Mouse (Mus musculus): ENCODE data around the gene Grb10. TPM values are rescaled to one million over a fixed set of nuclear protein-coding genes. Genes with fewer than 3 reads are reported as not detected.

The Grb10 gene
- total and polyA plus RNA-seq, 2 experiments from 2014 or later = 43.9 to 94.0 TPM

DNA sequence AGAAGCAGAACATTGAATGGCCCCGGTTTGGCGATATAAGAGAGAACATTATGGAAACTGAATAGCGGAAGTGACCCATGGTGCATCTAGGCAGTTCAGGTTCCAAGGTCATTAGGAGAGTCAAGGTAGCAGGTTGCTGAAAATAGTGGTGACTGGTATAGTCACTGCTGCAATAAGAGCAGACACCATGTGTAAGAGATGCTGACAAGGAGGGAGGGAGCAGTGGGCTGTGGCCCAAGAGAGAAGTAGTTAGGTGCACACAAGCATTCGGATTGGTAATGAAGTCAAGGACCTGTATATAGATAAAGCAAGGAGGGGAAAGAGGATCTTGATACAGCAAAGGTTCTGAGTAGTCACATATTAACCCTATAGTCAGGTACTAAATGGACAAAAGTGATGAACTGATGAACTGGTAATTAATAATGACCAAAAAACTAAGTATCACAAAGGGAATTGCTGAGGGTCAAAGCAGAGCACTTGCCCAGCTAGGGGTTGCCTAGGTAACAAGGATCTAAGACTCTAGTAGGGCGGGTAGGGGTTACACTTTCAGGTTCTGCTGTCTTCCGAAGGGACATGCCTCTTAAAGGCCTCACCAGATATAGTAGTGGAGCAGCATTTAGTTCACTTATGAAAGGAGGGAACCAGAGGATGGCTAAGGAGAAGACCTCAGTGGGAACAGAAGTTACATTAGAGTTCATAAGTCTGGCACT, 65.9 kb downstream of the Grb10 start:
- ATAC-seq (ENCODE audit: low FRiP score) = no peak

DNA sequence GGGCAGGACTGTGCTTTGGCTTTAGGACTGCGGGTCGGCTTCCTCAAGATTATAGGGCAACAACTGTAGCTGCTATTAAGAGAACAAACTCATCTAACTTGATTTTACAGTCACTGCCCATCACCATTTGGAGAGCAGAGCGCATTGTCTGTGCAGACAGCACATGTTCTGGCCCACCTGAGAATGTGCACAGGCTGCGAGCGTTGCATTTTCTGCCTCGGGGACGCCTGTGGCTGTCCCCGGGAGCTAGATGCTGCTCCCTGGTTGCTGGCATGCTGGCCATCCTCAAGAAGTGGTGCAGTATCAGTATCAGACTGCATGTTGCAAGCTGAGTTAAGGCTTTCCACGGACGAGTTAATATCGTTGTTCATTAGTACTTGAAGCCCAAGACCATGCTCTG, 68.2 kb downstream of the Grb10 start:
- H3K4me1 ChIP-seq (ENCODE audit: insufficient read depth, low read length) = no peaks in the 10 kb centered on the region
- WGBS = 96% methylated on average over 11 of the region's 11 CpGs
- DNase-seq (ENCODE audit: low spot score) (no peak), ATAC-seq (ENCODE audit: low FRiP score) (no peak)
- no peaks in the 10 kb centered on the region for H3K9me3 ChIP-seq (ENCODE audit: low read length)
- no peak overlapping the region for H3K9ac ChIP-seq (replicated peaks; ENCODE audit: low read length, poor library complexity, severe bottlenecking)
- H3K36me3 ChIP-seq (ENCODE audit: insufficient read depth, low read length) = no peaks in the 10 kb centered on the region
- no peak overlapping the region for H3K4me2 ChIP-seq (ENCODE audit: low read depth, low read length, poor library complexity, severe bottlenecking)
- no peak overlapping the region for H3K27ac ChIP-seq (ENCODE audit: low read depth, low read length)
- no peaks in the 10 kb centered on the region for H3K27me3 ChIP-seq (ENCODE audit: insufficient read depth, low read length)
- TF ChIP-seq CTCF (IDR thresholded peaks at IDR 0.05) = no peak
- H3K4me3 ChIP-seq (ENCODE audit: low read depth, low read length) = no peak overlapping the region

More for the DNA sequence above, 65.9 kb downstream of the Grb10 start:
- WGBS = 80% methylated on average over 6 of the region's 6 CpGs
- H3K27me3 ChIP-seq (ENCODE audit: insufficient read depth, low read length) = 0 out of 2 replicates have a peak, but pooled peaks cover 3% of the 10 kb centered on the region
- H3K27ac ChIP-seq (ENCODE audit: low read depth, low read length) = no peak overlapping the region
- no peak overlapping the region for H3K9ac ChIP-seq (replicated peaks; ENCODE audit: low read length, poor library complexity, severe bottlenecking)
- no peak overlapping the region for H3K4me3 ChIP-seq (ENCODE audit: low read depth, low read length)
- H3K9me3 ChIP-seq (ENCODE audit: low read length) = no peaks in the 10 kb centered on the region
- DNase-seq (ENCODE audit: low spot score) = no peak
- H3K36me3 ChIP-seq (ENCODE audit: insufficient read depth, low read length) = no peaks in the 10 kb centered on the region
- no peak overlapping the region for H3K4me2 ChIP-seq (ENCODE audit: low read depth, low read length, poor library complexity, severe bottlenecking)
- no peak for TF ChIP-seq CTCF (IDR thresholded peaks at IDR 0.05)
- no peaks in the 10 kb centered on the region for H3K4me1 ChIP-seq (ENCODE audit: insufficient read depth, low read length)

GRCm38 (mm10) chr11:11968830-11969229, 69.7 kb downstream of the Grb10 start:
- 32% methylated on average over 6 of the region's 6 CpGs for WGBS
- H3K4me2 ChIP-seq (ENCODE audit: low read depth, low read length, poor library complexity, severe bottlenecking) = no peak overlapping the region
- H3K27ac ChIP-seq (ENCODE audit: low read depth, low read length) = no peak overlapping the region
- H3K4me1 ChIP-seq (ENCODE audit: insufficient read depth, low read length) = no peaks in the 10 kb centered on the region
- no peak for TF ChIP-seq CTCF (IDR thresholded peaks at IDR 0.05)
- no peak overlapping the region for H3K9ac ChIP-seq (replicated peaks; ENCODE audit: low read length, poor library complexity, severe bottlenecking)
- H3K4me3 ChIP-seq (ENCODE audit: low read depth, low read length) = no peak overlapping the region
- DNase-seq (ENCODE audit: low spot score) = no peak
- no peaks in the 10 kb centered on the region for H3K27me3 ChIP-seq (ENCODE audit: insufficient read depth, low read length)
- no peaks in the 10 kb centered on the region for H3K9me3 ChIP-seq (ENCODE audit: low read length)
- no peaks in the 10 kb centered on the region for H3K36me3 ChIP-seq (ENCODE audit: insufficient read depth, low read length)
- no peak for ATAC-seq (ENCODE audit: low FRiP score)

GRCm38 (mm10) chr11:11967519-11967918, 71.0 kb downstream of the Grb10 start:
- no peak overlapping the region for H3K4me2 ChIP-seq (ENCODE audit: low read depth, low read length, poor library complexity, severe bottlenecking)
- DNase-seq (ENCODE audit: low spot score) (no peak), ATAC-seq (ENCODE audit: low FRiP score) (no peak)
- no peak overlapping the region for H3K27ac ChIP-seq (ENCODE audit: low read depth, low read length)
- H3K4me3 ChIP-seq (ENCODE audit: low read depth, low read length) = no peak overlapping the region
- WGBS = 91% methylated on average over 8 of the region's 8 CpGs
- H3K9ac ChIP-seq (replicated peaks; ENCODE audit: low read length, poor library complexity, severe bottlenecking) = no peak overlapping the region
- no peak for TF ChIP-seq CTCF (IDR thresholded peaks at IDR 0.05)
- no peaks in the 10 kb centered on the region for H3K4me1 ChIP-seq (ENCODE audit: insufficient read depth, low read length)
- H3K9me3 ChIP-seq (ENCODE audit: low read length) = no peaks in the 10 kb centered on the region
- no peaks in the 10 kb centered on the region for H3K36me3 ChIP-seq (ENCODE audit: insufficient read depth, low read length)
- H3K27me3 ChIP-seq (ENCODE audit: insufficient read depth, low read length) = no peaks in the 10 kb centered on the region

DNA sequence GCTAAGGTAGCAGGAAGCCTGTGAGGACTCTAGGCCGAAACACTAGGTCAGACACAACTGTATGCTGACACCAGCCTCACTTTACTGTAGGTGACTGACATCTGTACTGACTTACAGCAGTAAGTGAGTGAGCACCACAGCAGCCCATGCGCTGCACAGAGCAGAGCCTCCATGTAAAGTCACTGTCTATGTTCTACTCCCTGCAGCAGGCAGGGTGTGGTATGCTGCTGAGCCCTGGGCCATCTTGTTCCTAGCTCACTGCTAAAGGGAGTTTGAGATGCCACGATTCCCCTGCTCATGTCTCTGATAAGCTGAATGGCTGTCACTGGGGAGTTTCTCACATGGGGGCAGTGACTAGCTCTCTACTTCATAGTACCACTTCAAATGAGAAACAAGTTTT, 72.3 kb downstream of the Grb10 start:
- 91% methylated on average over 3 of the region's 3 CpGs for WGBS
- no peaks in the 10 kb centered on the region for H3K9me3 ChIP-seq (ENCODE audit: low read length)
- H3K27me3 ChIP-seq (ENCODE audit: insufficient read depth, low read length) = no peaks in the 10 kb centered on the region
- H3K27ac ChIP-seq (ENCODE audit: low read depth, low read length) = no peak overlapping the region
- ATAC-seq (ENCODE audit: low FRiP score) = no peak
- no peaks in the 10 kb centered on the region for H3K36me3 ChIP-seq (ENCODE audit: insufficient read depth, low read length)
- DNase-seq (ENCODE audit: low spot score) = no peak
- no peak for TF ChIP-seq CTCF (IDR thresholded peaks at IDR 0.05)
- H3K4me1 ChIP-seq (ENCODE audit: insufficient read depth, low read length) = no peaks in the 10 kb centered on the region
- H3K4me2 ChIP-seq (ENCODE audit: low read depth, low read length, poor library complexity, severe bottlenecking) = no peak overlapping the region
- no peak overlapping the region for H3K4me3 ChIP-seq (ENCODE audit: low read depth, low read length)
- H3K9ac ChIP-seq (replicated peaks; ENCODE audit: low read length, poor library complexity, severe bottlenecking) = no peak overlapping the region

GRCm38 (mm10) chr11:11965501-11966125, 72.9 kb downstream of the Grb10 start:
- ATAC-seq (ENCODE audit: low FRiP score) (no peak), DNase-seq (ENCODE audit: low spot score) (no peak)
- Histone ChIP-seq H3K9me3 (ENCODE audit: low read length) (no peaks in the 10 kb centered on the region), H3K4me2 (ENCODE audit: low read depth, low read length, poor library complexity, severe bottlenecking) (no peak overlapping the region), H3K36me3 (ENCODE audit: insufficient read depth, low read length) (no peaks in the 10 kb centered on the region), H3K27ac (ENCODE audit: low read depth, low read length) (no peak overlapping the region), H3K27me3 (ENCODE audit: insufficient read depth, low read length) (no peaks in the 10 kb centered on the region), H3K4me3 (ENCODE audit: low read depth, low read length) (no peak overlapping the region), H3K4me1 (ENCODE audit: insufficient read depth, low read length) (no peaks in the 10 kb centered on the region; the same call in 1 of the 2 replicates), H3K9ac (replicated peaks; ENCODE audit: low read length, poor library complexity, severe bottlenecking) (no peak overlapping the region)
- WGBS = 85% methylated on average over 12 of the region's 12 CpGs
- no peak for TF ChIP-seq CTCF (IDR thresholded peaks at IDR 0.05)
